Comparison of ENCODE assay signal across 13 mouse cellular contexts in genomic region chr2:163439488-163439887, GRCm38 (mm10). TPM values are rescaled to one million over a fixed set of nuclear protein-coding genes. Genes with fewer than 3 reads are reported as not detected.
DNase-seq lines count a peak whose midpoint lies in the region; ATAC-seq and TF ChIP-seq lines count a peak whose summit lies in the region.
"Had no signal": no experiment of that assay in that cellular context is flagged by ENCODE, and none has a peak within 500 bp of the region (broad histone marks: within the 10 kb centered on the region; RNA-seq: fewer than 3 reads in every experiment).

No protein-coding gene starts in this region.

- H3K4me1 ChIP-seq in stomach, embryonic 14.5 days (ENCODE audit: control insufficient read depth, insufficient read depth, low read length) = no peaks in the 10 kb centered on the region
- no peaks in the 10 kb centered on the region for H3K4me1 ChIP-seq in stomach, postnatal 0 days (replicated peaks; ENCODE audit: control insufficient read depth, insufficient read depth)
- 0 out of 2 replicates have a peak, but pooled peaks cover 2% of the 10 kb centered on the region for H3K4me1 ChIP-seq in hindbrain, embryonic 11.5 days (replicated peaks; ENCODE audit: control insufficient read depth, insufficient read depth, low read length)
- peaks cover 41% of the 10 kb centered on the region for H3K4me1 ChIP-seq in midbrain, embryonic 13.5 days (replicated peaks)

- no peaks in the 10 kb centered on the region for H3K36me3 ChIP-seq in stomach, embryonic 14.5 days (ENCODE audit: control insufficient read depth, insufficient read depth, low read length)
- no peaks in the 10 kb centered on the region for H3K36me3 ChIP-seq in stomach, postnatal 0 days (ENCODE audit: control insufficient read depth, insufficient read depth, low read length)
- H3K36me3 ChIP-seq in hindbrain, embryonic 11.5 days (ENCODE audit: control insufficient read depth, insufficient read depth, low read length) = no peaks in the 10 kb centered on the region
- H3K36me3 ChIP-seq in midbrain, embryonic 13.5 days = peaks cover 9% of the 10 kb centered on the region

- H3K9ac ChIP-seq in stomach, embryonic 14.5 days (replicated peaks; ENCODE audit: low read depth, low read length) = no peak overlapping the region
- no peak overlapping the region for H3K9ac ChIP-seq in stomach, postnatal 0 days (ENCODE audit: low read length)
- H3K9ac ChIP-seq in hindbrain, embryonic 11.5 days (ENCODE audit: low read depth, low read length) = peak overlapping the region; percentile 76
- H3K9ac ChIP-seq in midbrain, embryonic 13.5 days (replicated peaks) = peak overlapping the region; percentile 93
- H3K9ac ChIP-seq: liver, embryonic 14.5 days had no signal

- H3K4me3 ChIP-seq in stomach, embryonic 14.5 days (ENCODE audit: low read depth, low read length) = 0 out of 2 replicates have a peak overlapping the region, but pooled peaks have one; percentile 26
- no peak overlapping the region for H3K4me3 ChIP-seq in stomach, postnatal 0 days (ENCODE audit: low read depth, low read length)
- peak overlapping the region; percentile 61 for H3K4me3 ChIP-seq in hindbrain, embryonic 11.5 days (ENCODE audit: low read depth, low read length)
- H3K4me3 ChIP-seq in midbrain, embryonic 13.5 days (replicated peaks) = peak overlapping the region; percentile 87
- H3K4me3 ChIP-seq: myocyte had no signal

- H3K27ac ChIP-seq in stomach, embryonic 14.5 days (ENCODE audit: low read length) = no peak overlapping the region
- no peak overlapping the region for H3K27ac ChIP-seq in stomach, postnatal 0 days (replicated peaks)
- H3K27ac ChIP-seq in hindbrain, embryonic 11.5 days (ENCODE audit: low read depth, low read length) = no peak overlapping the region
- H3K27ac ChIP-seq in midbrain, embryonic 13.5 days = no peak overlapping the region
- H3K27ac ChIP-seq: liver, embryonic 14.5 days had no signal

- H3K27me3 ChIP-seq in stomach, embryonic 14.5 days (ENCODE audit: control insufficient read depth, insufficient read depth, low read length) = no peaks in the 10 kb centered on the region
- no peaks in the 10 kb centered on the region for H3K27me3 ChIP-seq in stomach, postnatal 0 days (ENCODE audit: control insufficient read depth, insufficient read depth, low read length)
- 0 out of 2 replicates have a peak, but pooled peaks cover 2% of the 10 kb centered on the region for H3K27me3 ChIP-seq in hindbrain, embryonic 11.5 days (ENCODE audit: control insufficient read depth, insufficient read depth, low read length)
- no peaks in the 10 kb centered on the region for H3K27me3 ChIP-seq in midbrain, embryonic 13.5 days

- 63% methylated on average over 1 of the region's 1 CpGs for WGBS in stomach, embryonic 14.5 days
- whole genome bisulfite sequencing in stomach, postnatal 0 days = 64% methylated on average over 1 of the region's 1 CpGs
- WGBS in hindbrain, embryonic 11.5 days = 73% methylated on average over 1 of the region's 1 CpGs
- 67% methylated on average over 1 of the region's 1 CpGs for WGBS in midbrain, embryonic 13.5 days

- ATAC-seq in stomach, embryonic 14.5 days (ENCODE audit: insufficient number of reproducible peaks, insufficient read depth, low FRiP score, low read depth) = no peak
- no peak for ATAC-seq in stomach, postnatal 0 days (ENCODE audit: low FRiP score, low TSS enrichment)
- ATAC-seq in hindbrain, embryonic 11.5 days (ENCODE audit: low FRiP score) = no peak
- ATAC-seq in midbrain, embryonic 13.5 days = no peak
- ATAC-seq: CD4-positive, CD25-positive, alpha-beta regulatory T cell, adult 4 months; inflammation-experienced regulatory T-cells, adult 6 months had no signal

- no peak for TF ChIP-seq EP300 in stomach, postnatal 0 days (optimal IDR thresholded peaks at IDR 0.05)

- no peak for DNase-seq in stomach, postnatal 0 days (ENCODE audit: low spot score)
- no peak for DNase-seq in hindbrain, embryonic 11.5 days (ENCODE audit: low spot score)
- DNase-seq in ovary, postnatal 14 days (ENCODE audit: low spot score) = no peak
- no peak for DNase-seq in right cerebral cortex, postnatal 14 days
- DNase-seq in urinary bladder, postnatal 36 days (ENCODE audit: low spot score in 2 of 2) = no peak

- no peaks in the 10 kb centered on the region for H3K9me3 ChIP-seq in stomach, embryonic 14.5 days (ENCODE audit: control insufficient read depth, low read depth, low read length)
- H3K9me3 ChIP-seq in stomach, postnatal 0 days (ENCODE audit: control insufficient read depth, low read length) = no peaks in the 10 kb centered on the region
- H3K9me3 ChIP-seq in hindbrain, embryonic 11.5 days (ENCODE audit: control insufficient read depth, low read length) = no peaks in the 10 kb centered on the region
- H3K9me3 ChIP-seq in midbrain, embryonic 13.5 days = no peaks in the 10 kb centered on the region

- no peak for TF ChIP-seq CTCF in stomach, postnatal 0 days (IDR thresholded peaks at IDR 0.05; ENCODE audit: low read depth)

- no peak overlapping the region for H3K4me2 ChIP-seq in stomach, embryonic 14.5 days (replicated peaks; ENCODE audit: low read depth, low read length)
- H3K4me2 ChIP-seq in stomach, postnatal 0 days (replicated peaks; ENCODE audit: low read depth) = no peak overlapping the region
- peak overlapping the region; percentile 67 for H3K4me2 ChIP-seq in hindbrain, embryonic 11.5 days (replicated peaks; ENCODE audit: low read depth, low read length)
- peak overlapping the region; percentile 69 for H3K4me2 ChIP-seq in midbrain, embryonic 13.5 days (replicated peaks)

RNA-seq across cellular contexts. Expression of gene Gdap1l1, which starts 1.2 kb away (rescaled TPM):
- polyA plus RNA-seq in stomach, embryonic 14.5 days (2014; fragmentation: Nextera tagmentation; extraction: Ambion mirVana) = 5.3 and 8.4 TPM in 2 replicates
- polyA plus RNA-seq in stomach, postnatal 0 days (2015; fragmentation: Nextera tagmentation; extraction: Ambion mirVana) = 1.9 and 2.7 TPM in 2 replicates
- polyA plus RNA-seq in hindbrain, embryonic 11.5 days (2014; fragmentation: Nextera tagmentation; extraction: Ambion mirVana) = 47.4 and 52.9 TPM in 2 replicates
- 114 and 121 TPM in 2 replicates for polyA plus RNA-seq in midbrain, embryonic 13.5 days (2015; fragmentation: Nextera tagmentation; extraction: Ambion mirVana)
- polyA plus RNA-seq: CD4-positive, CD25-positive, alpha-beta regulatory T cell, adult 4 months had no signal

RNA-seq across cellular contexts. Expression of gene Oser1, which starts 15.0 kb away (rescaled TPM):
- polyA plus RNA-seq in stomach, embryonic 14.5 days (2014; fragmentation: Nextera tagmentation; extraction: Ambion mirVana) = 84.9 and 89.2 TPM in 2 replicates
- 79.8 and 81.4 TPM in 2 replicates for polyA plus RNA-seq in stomach, postnatal 0 days (2015; fragmentation: Nextera tagmentation; extraction: Ambion mirVana)
- 88.7 and 92.1 TPM in 2 replicates for polyA plus RNA-seq in hindbrain, embryonic 11.5 days (2014; fragmentation: Nextera tagmentation; extraction: Ambion mirVana)
- polyA plus RNA-seq in midbrain, embryonic 13.5 days (2015; fragmentation: Nextera tagmentation; extraction: Ambion mirVana) = 77.3 and 79.4 TPM in 2 replicates

RNA-seq across cellular contexts. Expression of gene Fitm2, which starts 32.9 kb away (rescaled TPM):
- 8.5 and 11.0 TPM in 2 replicates for polyA plus RNA-seq in stomach, embryonic 14.5 days (2014; fragmentation: Nextera tagmentation; extraction: Ambion mirVana)
- 11.2 TPM in 2 replicates for polyA plus RNA-seq in stomach, postnatal 0 days (2015; fragmentation: Nextera tagmentation; extraction: Ambion mirVana)
- 8.0 and 9.0 TPM in 2 replicates for polyA plus RNA-seq in hindbrain, embryonic 11.5 days (2014; fragmentation: Nextera tagmentation; extraction: Ambion mirVana)
- 12.1 and 12.7 TPM in 2 replicates for polyA plus RNA-seq in midbrain, embryonic 13.5 days (2015; fragmentation: Nextera tagmentation; extraction: Ambion mirVana)

RNA-seq across cellular contexts. Expression of gene Jph2, which starts 41.7 kb away (rescaled TPM):
- polyA plus RNA-seq in stomach, embryonic 14.5 days (2014; fragmentation: Nextera tagmentation; extraction: Ambion mirVana) = 6.5 and 6.7 TPM in 2 replicates
- 13.6 and 13.9 TPM in 2 replicates for polyA plus RNA-seq in stomach, postnatal 0 days (2015; fragmentation: Nextera tagmentation; extraction: Ambion mirVana)
- 0.32 and 0.43 TPM in 2 replicates for polyA plus RNA-seq in hindbrain, embryonic 11.5 days (2014; fragmentation: Nextera tagmentation; extraction: Ambion mirVana)
- polyA plus RNA-seq in midbrain, embryonic 13.5 days (2015; fragmentation: Nextera tagmentation; extraction: Ambion mirVana) = 0.13 and 0.31 TPM in 2 replicates
- polyA plus RNA-seq: CD4-positive, CD25-positive, alpha-beta regulatory T cell, adult 4 months; inflammation-experienced regulatory T-cells, adult 6 months had no signal

RNA-seq across cellular contexts. Expression of gene R3hdml, which starts 52.6 kb away (rescaled TPM):
- not detected in 2 replicates for polyA plus RNA-seq in stomach, embryonic 14.5 days (2014; fragmentation: Nextera tagmentation; extraction: Ambion mirVana)
- 0.23 and 0.40 TPM in 2 replicates for polyA plus RNA-seq in stomach, postnatal 0 days (2015; fragmentation: Nextera tagmentation; extraction: Ambion mirVana)
- 0.15 TPM in 1 of 2 replicates, not detected in the other for polyA plus RNA-seq in hindbrain, embryonic 11.5 days (2014; fragmentation: Nextera tagmentation; extraction: Ambion mirVana)
- polyA plus RNA-seq in midbrain, embryonic 13.5 days (2015; fragmentation: Nextera tagmentation; extraction: Ambion mirVana) = 0.18 TPM in 1 of 2 replicates, not detected in the other
- polyA plus RNA-seq: CD4-positive, CD25-positive, alpha-beta regulatory T cell, adult 4 months; embryonic facial prominence, embryonic 11.5 days; inflammation-experienced regulatory T-cells, adult 6 months; liver, embryonic 14.5 days; Patski had no signal

Comparison
In these comparisons a context has a peak if more than half of its experiments do, and no peak if none do; other contexts are left out.
1. H3K4me2 ChIP-seq: peak in hindbrain, embryonic 11.5 days (single experiment) and midbrain, embryonic 13.5 days (single experiment); none in stomach, embryonic 14.5 days (single experiment) and stomach, postnatal 0 days (single experiment).
2. H3K9ac ChIP-seq: peak in hindbrain, embryonic 11.5 days (single experiment) and midbrain, embryonic 13.5 days (single experiment); none in stomach, embryonic 14.5 days (single experiment) and stomach, postnatal 0 days (single experiment).